Mouse (Mus musculus) forebrain, embryonic 10.5 days (tissue): ENCODE results near the gene Ube2m. TPM values are rescaled to one million over a fixed set of nuclear protein-coding genes. Genes with fewer than 3 reads are reported as not detected.
"Not testable (repeated sequence)": the region's sequence is repeated elsewhere in the genome, so short reads cannot be mapped to it uniquely, and the experiment has no call there.

Experiments
- DNase-seq: peaks from one replicate; pipeline ENCODE4 v3.0.0-alpha.2; 2017; ENCODE audit warnings: low spot score; ENCODE audit errors: extremely low spot score
- H3K27ac ChIP-seq: fragments of 300-500 bp; sonication (generic); 2 replicates; pipeline ENCODE4 v1.5.1; 2016; ENCODE audit warnings: mild to moderate bottlenecking
- H3K27me3 ChIP-seq: fragments of 300-500 bp; sonication (generic); 2 replicates; pipeline ENCODE4 v1.6.1; 2016; ENCODE audit warnings: mild to moderate bottlenecking; ENCODE audit not compliant: poor library complexity, severe bottlenecking
- H3K36me3 ChIP-seq: fragments of 300-500 bp; sonication (generic); replicated peaks from 2 replicates; pipeline ENCODE4 v1.6.1; 2016; ENCODE audit warnings: mild to moderate bottlenecking, moderate library complexity
- H3K4me1 ChIP-seq: fragments of 300-500 bp; sonication (generic); 2 replicates; pipeline ENCODE4 v1.6.1; 2016
- H3K4me3 ChIP-seq: fragments of 300-500 bp; sonication (generic); 2 replicates; pipeline ENCODE4 v1.5.1; 2016; ENCODE audit warnings: mild to moderate bottlenecking, moderate library complexity
- H3K9me3 ChIP-seq: fragments of 300-500 bp; sonication (generic); 2 replicates; pipeline ENCODE4 v1.6.1; 2016; ENCODE audit warnings: mild to moderate bottlenecking, moderate library complexity
- WGBS: fragments of 180-500 bp; shearing (Covaris S2); methylation state at CpG from one replicate; pipeline ENCODE4 v1.1.7; 2016; 5-methylcytosine and 5-hydroxymethylcytosine counted together
- polyA plus RNA-seq: library from polyadenylated mRNA; unstranded; fragments of >200 nt; fragmentation: Nextera tagmentation; extraction: Ambion mirVana; gene quantifications from 2 replicates; pipeline ENCODE4 v1.2.1, GENCODE M21; 2016

Gene Ube2m
- polyA plus RNA-seq, result 82.9 and 88.7 TPM in 2 replicates

- peak; percentile 98 for DNase-seq
- Histone ChIP-seq H3K9me3 (peaks cover 6% of the 10 kb centered on the region), H3K36me3 (peaks cover 28% of the 10 kb centered on the region), H3K27ac (peak within 1 kb of the TSS; percentile 99), H3K27me3 (peaks cover 24% of the 10 kb centered on the region), H3K4me3 (peak within 1 kb of the TSS; percentile 82), H3K4me1 (peaks cover 50% of the 10 kb centered on the region)
- under 1% methylated on average over 65 of the region's 65 CpGs for WGBS
These were observed at the start of gene Ube2m for GRCm38 (mm10) chr7:13037901-13038555. TSS of gene Ube2m (minus strand) at chr7:13038275.

GRCm38 (mm10) chr7:13072293-13072692, 34.2 kb upstream of the Ube2m start:
- no peak overlapping the region for H3K27ac ChIP-seq
- DNase-seq, result no peak
- WGBS, result 56% methylated on average over 5 of the region's 5 CpGs

DNA sequence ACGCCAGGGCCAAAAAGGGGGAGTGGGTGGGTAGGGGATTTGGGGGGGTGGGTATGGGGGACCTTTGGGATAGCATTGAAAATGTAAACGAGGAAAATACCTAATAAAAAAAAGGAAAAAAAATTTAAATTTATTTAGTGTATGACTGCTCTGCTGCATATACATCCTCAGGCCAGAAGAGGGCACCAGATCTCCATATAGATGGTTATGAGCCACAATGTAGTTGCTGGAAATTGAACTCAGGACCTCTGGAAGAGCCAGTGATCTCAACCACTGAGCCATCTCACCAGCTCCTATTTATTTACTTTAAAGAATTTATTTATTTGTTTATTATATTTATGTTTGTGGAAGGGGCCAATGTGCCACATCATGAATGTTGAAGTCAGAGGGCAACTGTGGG, 25.3 kb upstream of the Ube2m start:
- H3K9me3 ChIP-seq, H3K4me1 ChIP-seq, H3K27me3 ChIP-seq, H3K4me3 ChIP-seq, H3K27ac ChIP-seq, DNase-seq, H3K36me3 ChIP-seq: not testable (repeated sequence)
- 37% methylated on average over 2 of the region's 2 CpGs for WGBS

More at GRCm38 (mm10) chr7:13072293-13072692, 34.2 kb upstream of the Ube2m start:
- Histone ChIP-seq H3K27me3 (no peaks in the 10 kb centered on the region), H3K4me1 (no peaks in the 10 kb centered on the region), H3K9me3 (no peaks in the 10 kb centered on the region), H3K36me3 (no peaks in the 10 kb centered on the region), H3K4me3 (no peak overlapping the region)

GRCm38 (mm10) chr7:13059536-13059935, 21.5 kb upstream of the Ube2m start:
- no peak for DNase-seq
- no peaks in the 10 kb centered on the region; the same call in 1 of the 2 replicates for H3K9me3 ChIP-seq

DNA sequence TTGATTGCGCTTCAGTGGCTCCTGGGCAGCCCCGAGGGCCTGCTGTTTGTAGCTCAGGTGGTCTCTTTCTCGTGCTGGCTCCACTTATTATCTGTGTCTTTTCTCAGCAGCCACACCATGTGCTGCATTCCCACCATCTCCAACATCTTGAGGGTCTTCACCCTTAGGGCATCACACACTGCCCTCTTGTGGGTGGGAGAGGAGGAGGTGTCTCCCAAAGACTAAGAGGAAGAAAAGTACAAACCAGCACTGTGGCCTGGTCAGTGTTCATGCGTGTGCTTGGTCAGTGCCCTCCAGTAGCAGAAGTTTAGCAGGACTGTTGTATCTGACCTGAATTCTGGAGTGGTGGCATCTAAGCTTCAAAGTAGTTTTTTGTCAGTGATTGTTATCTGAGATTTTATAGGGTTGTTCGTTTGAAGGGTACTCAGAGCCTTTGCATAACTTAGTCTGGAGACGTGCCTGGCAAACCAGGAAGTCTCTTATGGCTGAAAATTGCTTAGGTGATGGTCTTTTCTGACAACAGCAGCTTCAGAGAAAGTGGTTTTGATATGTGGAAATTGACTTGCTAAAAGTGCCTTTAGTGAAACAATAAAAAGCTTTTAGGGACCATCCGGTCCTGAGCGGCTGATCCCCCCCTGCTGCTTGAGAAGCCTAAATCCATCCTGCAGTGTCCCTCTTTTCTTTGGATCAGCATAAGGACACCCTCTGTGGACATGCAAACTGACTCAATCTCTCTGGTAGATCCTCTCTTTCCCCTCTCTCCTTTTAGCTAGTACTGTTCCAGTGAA, 19.0 kb upstream of the Ube2m start:
- Histone ChIP-seq H3K27me3 (no peaks in the 10 kb centered on the region), H3K27ac (no peak overlapping the region)
- 52% methylated on average over 8 of the region's 8 CpGs for WGBS

More at GRCm38 (mm10) chr7:13059536-13059935, 21.5 kb upstream of the Ube2m start:
- no peak overlapping the region for H3K4me3 ChIP-seq
- no peak overlapping the region for H3K27ac ChIP-seq
- H3K36me3 ChIP-seq, result no peaks in the 10 kb centered on the region
- H3K4me1 ChIP-seq, result peaks cover 7% of the 10 kb centered on the region
- no peaks in the 10 kb centered on the region for H3K27me3 ChIP-seq
- WGBS, result 88% methylated on average over 9 of the region's 9 CpGs

GRCm38 (mm10) chr7:13054287-13055010, 16.4 kb upstream of the Ube2m start, which contains the start of gene Mzf1:
TSS of gene Mzf1 (minus strand) at chr7:13054764.
- Histone ChIP-seq H3K27ac (peak within 1 kb of the TSS; percentile 94), H3K36me3 (no peaks in the 10 kb centered on the region), H3K4me3 (peak within 1 kb of the TSS; percentile 64), H3K9me3 (no peaks in the 10 kb centered on the region), H3K4me1 (peaks cover 14% of the 10 kb centered on the region), H3K27me3 (no peaks in the 10 kb centered on the region)
- DNase-seq, result peak; percentile 94
- under 1% methylated on average over 41 of the region's 41 CpGs for WGBS

More for the DNA sequence above, 19.0 kb upstream of the Ube2m start:
- peaks cover 14% of the 10 kb centered on the region for H3K4me1 ChIP-seq
- no peaks in the 10 kb centered on the region for H3K36me3 ChIP-seq
- DNase-seq, result no peak
- H3K9me3 ChIP-seq, result no peaks in the 10 kb centered on the region
- H3K4me3 ChIP-seq, result no peak overlapping the region

GRCm38 (mm10) chr7:13053961-13054286, 15.8 kb upstream of the Ube2m start:
- Histone ChIP-seq H3K36me3 (no peaks in the 10 kb centered on the region), H3K9me3 (no peaks in the 10 kb centered on the region), H3K27me3 (no peaks in the 10 kb centered on the region), H3K27ac (peak overlapping the region; percentile 94), H3K4me3 (peak overlapping the region; percentile 64), H3K4me1 (peaks cover 14% of the 10 kb centered on the region)
- WGBS, result 4% methylated on average over 15 of the region's 15 CpGs
- DNase-seq, result no peak

GRCm38 (mm10) chr7:13053501-13053900, 15.4 kb upstream of the Ube2m start:
- no peaks in the 10 kb centered on the region for H3K36me3 ChIP-seq
- peak overlapping the region; percentile 94 for H3K27ac ChIP-seq
- no peaks in the 10 kb centered on the region for H3K27me3 ChIP-seq
- 91% methylated on average over 2 of the region's 2 CpGs for WGBS
- no peak for DNase-seq
- H3K4me1 ChIP-seq, result peaks cover 14% of the 10 kb centered on the region
- H3K9me3 ChIP-seq, result no peaks in the 10 kb centered on the region
- peak overlapping the region; percentile 64 for H3K4me3 ChIP-seq

- H3K36me3 ChIP-seq, result no peaks in the 10 kb centered on the region
- no peaks in the 10 kb centered on the region for H3K9me3 ChIP-seq
- no peaks in the 10 kb centered on the region for H3K27me3 ChIP-seq
- H3K4me3 ChIP-seq, result peak overlapping the region; percentile 64; the same call in 1 of the 2 replicates
- H3K27ac ChIP-seq, result no peak overlapping the region
- H3K4me1 ChIP-seq, result peaks cover 14% of the 10 kb centered on the region
- WGBS, result 92% methylated on average over 13 of the region's 13 CpGs
- DNase-seq, result no peak
These were observed 14.9 kb upstream of the Ube2m start for GRCm38 (mm10) chr7:13053001-13053400.

- Histone ChIP-seq H3K27ac (no peak overlapping the region), H3K27me3 (peaks cover 48% of the 10 kb centered on the region), H3K4me1 (peaks cover 15% of the 10 kb centered on the region), H3K4me3 (no peak overlapping the region), H3K9me3 (peaks cover 15% of the 10 kb centered on the region), H3K36me3 (0 out of 2 replicates have a peak, but pooled peaks cover 3% of the 10 kb centered on the region)
- whole genome bisulfite sequencing, result 16% methylated on average over 2 of the region's 2 CpGs
- peak; percentile 52 for DNase-seq
These were observed 8.0 kb upstream of the Ube2m start for GRCm38 (mm10) chr7:13046084-13046483.

GRCm38 (mm10) chr7:13044254-13044625, 6.2 kb upstream of the Ube2m start:
- 3% methylated on average over 23 of the region's 23 CpGs for WGBS
- DNase-seq, result no peak

GRCm38 (mm10) chr7:13043445-13044253, 5.6 kb upstream of the Ube2m start:
- Histone ChIP-seq H3K4me3 (peak overlapping the region; percentile 63), H3K9me3 (peaks cover 15% of the 10 kb centered on the region), H3K27me3 (peaks cover 53% of the 10 kb centered on the region), H3K36me3 (0 out of 2 replicates have a peak, but pooled peaks cover 3% of the 10 kb centered on the region), H3K27ac (peak overlapping the region; percentile 76), H3K4me1 (peaks cover 25% of the 10 kb centered on the region)
- DNase-seq, result peak; percentile 57
- WGBS, result 5% methylated on average over 88 of the region's 88 CpGs

More at GRCm38 (mm10) chr7:13044254-13044625, 6.2 kb upstream of the Ube2m start:
- peaks cover 19% of the 10 kb centered on the region for H3K4me1 ChIP-seq
- peak overlapping the region; percentile 76; the same call in 1 of the 2 replicates for H3K27ac ChIP-seq
- peaks cover 53% of the 10 kb centered on the region for H3K27me3 ChIP-seq
- peaks cover 15% of the 10 kb centered on the region for H3K9me3 ChIP-seq
- peak overlapping the region; percentile 63 for H3K4me3 ChIP-seq
- 0 out of 2 replicates have a peak, but pooled peaks cover 3% of the 10 kb centered on the region for H3K36me3 ChIP-seq
